ENCODE assay signal across 12 mouse cellular contexts in genomic region chr5:36461231-36461630, GRCm38 (mm10). TPM values are rescaled to one million over a fixed set of nuclear protein-coding genes. Genes with fewer than 3 reads are reported as not detected.
"Had no signal": no experiment of that assay in that cellular context is flagged by ENCODE, and none has a peak within 500 bp of the region (broad histone marks: within the 10 kb centered on the region; RNA-seq: fewer than 3 reads in every experiment).

No protein-coding gene starts in this region.

- H3K36me3 ChIP-seq: limb, embryonic 15.5 days; liver, embryonic 12.5 days; midbrain, embryonic 10.5 days; midbrain, embryonic 15.5 days had no signal

- H3K27me3 ChIP-seq: midbrain, embryonic 15.5 days had no signal

- H3K9ac ChIP-seq: limb, embryonic 15.5 days; liver, embryonic 12.5 days; lung, embryonic 14.5 days; midbrain, embryonic 15.5 days had no signal

- DNase-seq: kidney, adult 11 months; kidney, postnatal 10 days; left cerebral cortex, postnatal 4 days; lung, embryonic 14.5 days; lung, postnatal 4 days; right cerebral cortex, adult 18-20 months; right cerebral cortex, postnatal 25 days had no signal

- ATAC-seq: liver, embryonic 12.5 days; midbrain, embryonic 15.5 days had no signal

- H3K4me3 ChIP-seq: limb, embryonic 15.5 days; liver, embryonic 12.5 days; midbrain, embryonic 10.5 days; midbrain, embryonic 15.5 days had no signal

- H3K4me2 ChIP-seq: limb, embryonic 15.5 days; liver, embryonic 12.5 days; lung, embryonic 14.5 days; midbrain, embryonic 15.5 days had no signal

- H3K9me3 ChIP-seq: limb, embryonic 15.5 days; liver, embryonic 12.5 days; midbrain, embryonic 10.5 days; midbrain, embryonic 15.5 days had no signal

- H3K27ac ChIP-seq: limb, embryonic 15.5 days; liver, embryonic 12.5 days; midbrain, embryonic 10.5 days; midbrain, embryonic 15.5 days had no signal

RNA-seq across cellular contexts. Expression of gene Ccdc96, which starts 23.2 kb away (rescaled TPM):
- polyA plus RNA-seq: small intestine, adult 2 months had no signal
